Mouse (Mus musculus): ENCODE results near the gene Slit1. TPM values are rescaled to one million over a fixed set of nuclear protein-coding genes. Genes with fewer than 3 reads are reported as not detected.

Slit1 gene
- polyA plus RNA-seq, 1 experiment from 2014 or later: 0.13 TPM

GRCm38 (mm10) chr19:41672836-41673235, 70.6 kb downstream of the Slit1 start:
- Histone ChIP-seq H3K27me3 (ENCODE audit: control insufficient read depth, insufficient read depth, low read depth, low read length) (no peaks in the 10 kb centered on the region; the same call in 1 of the 2 replicates), H3K9ac (ENCODE audit: low read depth, low read length) (no peak overlapping the region), H3K9me3 (replicated peaks; ENCODE audit: control insufficient read depth, low read length) (no peaks in the 10 kb centered on the region), H3K36me3 (ENCODE audit: control insufficient read depth, insufficient read depth) (no peaks in the 10 kb centered on the region), H3K4me3 (ENCODE audit: low read depth, low read length) (no peak overlapping the region), H3K4me2 (ENCODE audit: low read depth, low read length) (no peak overlapping the region), H3K4me1 (ENCODE audit: control insufficient read depth, low read depth, low read length) (no peaks in the 10 kb centered on the region), H3K27ac (ENCODE audit: low read length) (no peak overlapping the region)
- no peak for ATAC-seq (ENCODE audit: low read depth)
- WGBS (ENCODE audit: insufficient replicate concordance): 46% methylated on average over 4 of the region's 4 CpGs

- WGBS (ENCODE audit: insufficient replicate concordance): 52% methylated on average over 7 of the region's 7 CpGs
- peaks cover 8% of the 10 kb centered on the region for H3K27me3 ChIP-seq (ENCODE audit: control insufficient read depth, insufficient read depth, low read depth, low read length)
- no peak for ATAC-seq (ENCODE audit: low read depth)
- no peak overlapping the region for H3K4me2 ChIP-seq (ENCODE audit: low read depth, low read length)
- no peaks in the 10 kb centered on the region for H3K4me1 ChIP-seq (ENCODE audit: control insufficient read depth, low read depth, low read length)
- H3K9ac ChIP-seq (ENCODE audit: low read depth, low read length): no peak overlapping the region
- no peak overlapping the region for H3K4me3 ChIP-seq (ENCODE audit: low read depth, low read length)
- H3K36me3 ChIP-seq (ENCODE audit: control insufficient read depth, insufficient read depth): no peaks in the 10 kb centered on the region
- no peaks in the 10 kb centered on the region for H3K9me3 ChIP-seq (replicated peaks; ENCODE audit: control insufficient read depth, low read length)
- H3K27ac ChIP-seq (ENCODE audit: low read length): no peak overlapping the region
Measured at GRCm38 (mm10) chr19:41670931-41671330, 72.5 kb downstream of the Slit1 start.

- no peak for ATAC-seq (ENCODE audit: low read depth)
- Histone ChIP-seq H3K27me3 (ENCODE audit: control insufficient read depth, insufficient read depth, low read depth, low read length) (peaks cover 8% of the 10 kb centered on the region), H3K36me3 (ENCODE audit: control insufficient read depth, insufficient read depth) (no peaks in the 10 kb centered on the region), H3K27ac (ENCODE audit: low read length) (no peak overlapping the region), H3K9me3 (replicated peaks; ENCODE audit: control insufficient read depth, low read length) (no peaks in the 10 kb centered on the region), H3K4me1 (ENCODE audit: control insufficient read depth, low read depth, low read length) (no peaks in the 10 kb centered on the region), H3K4me2 (ENCODE audit: low read depth, low read length) (no peak overlapping the region), H3K4me3 (ENCODE audit: low read depth, low read length) (no peak overlapping the region), H3K9ac (ENCODE audit: low read depth, low read length) (no peak overlapping the region)
- 26% methylated on average over 5 of the region's 5 CpGs for WGBS (ENCODE audit: insufficient replicate concordance)
Measured at GRCm38 (mm10) chr19:41670473-41670872, 73.0 kb downstream of the Slit1 start.

GRCm38 (mm10) chr19:41669747-41670342, 73.6 kb downstream of the Slit1 start:
- no peak for ATAC-seq (ENCODE audit: low read depth)
- no peak overlapping the region for H3K27ac ChIP-seq (ENCODE audit: low read length)
- no peaks in the 10 kb centered on the region for H3K36me3 ChIP-seq (ENCODE audit: control insufficient read depth, insufficient read depth)
- H3K4me2 ChIP-seq (ENCODE audit: low read depth, low read length): no peak overlapping the region
- H3K4me1 ChIP-seq (ENCODE audit: control insufficient read depth, low read depth, low read length): no peaks in the 10 kb centered on the region
- H3K27me3 ChIP-seq (ENCODE audit: control insufficient read depth, insufficient read depth, low read depth, low read length): peaks cover 8% of the 10 kb centered on the region
- no peak overlapping the region for H3K4me3 ChIP-seq (ENCODE audit: low read depth, low read length)
- 37% methylated on average over 12 of the region's 12 CpGs for WGBS (ENCODE audit: insufficient replicate concordance)
- no peak overlapping the region for H3K9ac ChIP-seq (ENCODE audit: low read depth, low read length)
- H3K9me3 ChIP-seq (replicated peaks; ENCODE audit: control insufficient read depth, low read length): no peaks in the 10 kb centered on the region

- 17% methylated on average over 6 of the region's 6 CpGs for WGBS (ENCODE audit: insufficient replicate concordance)
- no peak for ATAC-seq (ENCODE audit: low read depth)
Measured at GRCm38 (mm10) chr19:41667591-41667990, 75.9 kb downstream of the Slit1 start.

GRCm38 (mm10) chr19:41665941-41666340, 77.5 kb downstream of the Slit1 start:
- Histone ChIP-seq H3K36me3 (ENCODE audit: control insufficient read depth, insufficient read depth) (no peaks in the 10 kb centered on the region), H3K4me1 (ENCODE audit: control insufficient read depth, low read depth, low read length) (no peaks in the 10 kb centered on the region; the same call in 1 of the 2 replicates), H3K4me3 (ENCODE audit: low read depth, low read length) (no peak overlapping the region), H3K27ac (ENCODE audit: low read length) (no peak overlapping the region), H3K4me2 (ENCODE audit: low read depth, low read length) (no peak overlapping the region), H3K9ac (ENCODE audit: low read depth, low read length) (no peak overlapping the region), H3K27me3 (ENCODE audit: control insufficient read depth, insufficient read depth, low read depth, low read length) (peaks cover 18% of the 10 kb centered on the region), H3K9me3 (replicated peaks; ENCODE audit: control insufficient read depth, low read length) (no peaks in the 10 kb centered on the region)
- ATAC-seq (ENCODE audit: low read depth): no peak
- WGBS (ENCODE audit: insufficient replicate concordance): 30% methylated on average over 4 of the region's 4 CpGs

More at GRCm38 (mm10) chr19:41667591-41667990, 75.9 kb downstream of the Slit1 start:
- peaks cover 18% of the 10 kb centered on the region for H3K27me3 ChIP-seq (ENCODE audit: control insufficient read depth, insufficient read depth, low read depth, low read length)
- H3K27ac ChIP-seq (ENCODE audit: low read length): no peak overlapping the region
- H3K4me2 ChIP-seq (ENCODE audit: low read depth, low read length): no peak overlapping the region
- no peaks in the 10 kb centered on the region for H3K9me3 ChIP-seq (replicated peaks; ENCODE audit: control insufficient read depth, low read length)
- no peak overlapping the region for H3K4me3 ChIP-seq (ENCODE audit: low read depth, low read length)
- no peaks in the 10 kb centered on the region for H3K36me3 ChIP-seq (ENCODE audit: control insufficient read depth, insufficient read depth)
- H3K9ac ChIP-seq (ENCODE audit: low read depth, low read length): no peak overlapping the region
- no peaks in the 10 kb centered on the region for H3K4me1 ChIP-seq (ENCODE audit: control insufficient read depth, low read depth, low read length)

GRCm38 (mm10) chr19:41663506-41664242, 79.8 kb downstream of the Slit1 start:
- 16% methylated on average over 13 of the region's 13 CpGs for WGBS (ENCODE audit: insufficient replicate concordance)
- Histone ChIP-seq H3K4me1 (ENCODE audit: control insufficient read depth, low read depth, low read length) (no peaks in the 10 kb centered on the region; the same call in 1 of the 2 replicates), H3K4me2 (ENCODE audit: low read depth, low read length) (no peak overlapping the region), H3K36me3 (ENCODE audit: control insufficient read depth, insufficient read depth) (no peaks in the 10 kb centered on the region), H3K27ac (ENCODE audit: low read length) (no peak overlapping the region), H3K9ac (ENCODE audit: low read depth, low read length) (no peak overlapping the region), H3K9me3 (replicated peaks; ENCODE audit: control insufficient read depth, low read length) (no peaks in the 10 kb centered on the region), H3K27me3 (ENCODE audit: control insufficient read depth, insufficient read depth, low read depth, low read length) (peaks cover 23% of the 10 kb centered on the region), H3K4me3 (ENCODE audit: low read depth, low read length) (no peak overlapping the region)
- no peak for ATAC-seq (ENCODE audit: low read depth)

- Histone ChIP-seq H3K9ac (ENCODE audit: low read depth, low read length) (no peak overlapping the region), H3K4me3 (ENCODE audit: low read depth, low read length) (no peak overlapping the region), H3K27me3 (ENCODE audit: control insufficient read depth, insufficient read depth, low read depth, low read length) (peaks cover 33% of the 10 kb centered on the region), H3K9me3 (replicated peaks; ENCODE audit: control insufficient read depth, low read length) (no peaks in the 10 kb centered on the region), H3K36me3 (ENCODE audit: control insufficient read depth, insufficient read depth) (no peaks in the 10 kb centered on the region), H3K27ac (ENCODE audit: low read length) (no peak overlapping the region), H3K4me1 (ENCODE audit: control insufficient read depth, low read depth, low read length) (no peaks in the 10 kb centered on the region; the same call in 1 of the 2 replicates), H3K4me2 (ENCODE audit: low read depth, low read length) (no peak overlapping the region)
- no peak for ATAC-seq (ENCODE audit: low read depth)
- WGBS (ENCODE audit: insufficient replicate concordance): 76% methylated on average over 13 of the region's 13 CpGs
Measured at GRCm38 (mm10) chr19:41661466-41661865, 82.0 kb downstream of the Slit1 start.

GRCm38 (mm10) chr19:41660999-41661374, 82.5 kb downstream of the Slit1 start:
- Histone ChIP-seq H3K27me3 (ENCODE audit: control insufficient read depth, insufficient read depth, low read depth, low read length) (peaks cover 28% of the 10 kb centered on the region), H3K4me1 (ENCODE audit: control insufficient read depth, low read depth, low read length) (no peaks in the 10 kb centered on the region; the same call in 1 of the 2 replicates), H3K9ac (ENCODE audit: low read depth, low read length) (no peak overlapping the region), H3K9me3 (replicated peaks; ENCODE audit: control insufficient read depth, low read length) (no peaks in the 10 kb centered on the region), H3K36me3 (ENCODE audit: control insufficient read depth, insufficient read depth) (no peaks in the 10 kb centered on the region), H3K27ac (ENCODE audit: low read length) (no peak overlapping the region), H3K4me3 (ENCODE audit: low read depth, low read length) (no peak overlapping the region), H3K4me2 (ENCODE audit: low read depth, low read length) (no peak overlapping the region)
- ATAC-seq (ENCODE audit: low read depth): no peak
- 13% methylated on average over 4 of the region's 4 CpGs for WGBS (ENCODE audit: insufficient replicate concordance)
